Mouse (Mus musculus) left cerebral cortex, adult 2 months (tissue): ENCODE data around the gene Sertad1. TPM values are rescaled to one million over a fixed set of nuclear protein-coding genes. Genes with fewer than 3 reads are reported as not detected.

Experiments used
- DNase-seq, 2 experiments: peaks; one replicate each; pipeline ENCODE4 v3.0.0; 2021 to 2022; ENCODE audit warnings: low spot score in 2 of 2, mixed read lengths in 1 of 2; ENCODE audit errors: extremely low spot score in 1 of 2
- H3K27ac ChIP-seq: fragments of 200-600 bp; 2 replicates; pipeline ENCODE4 v1.8.1; 2022
- H3K4me3 ChIP-seq: fragments of 200-600 bp; 2 replicates; pipeline ENCODE4 v1.8.1; 2022
- CTCF ChIP-seq: fragments of 200-600 bp; IDR thresholded peaks from 2 replicates; pipeline ENCODE4 v1.8.1; 2022; ENCODE audit warnings: antibody characterized with exemption, mild to moderate bottlenecking, moderate library complexity
- intact Hi-C: fragments of 180-260 bp; cut with DNase I; formaldehyde crosslinking; loops from one replicate; pipeline ENCODE4 v1.15.1; 2025
- total RNA-seq, 2 experiments: library from RNA; stranded (reverse); gene quantifications; 2 replicates each; pipeline ENCODE4 v1.2.3; 2021

Gene Sertad1
- total RNA-seq, 2 experiments from 2014 or later = 18.8 to 21.7 TPM

- peak; percentile 87 to 88 for DNase-seq
- Histone ChIP-seq H3K27ac (peak overlapping the region; percentile 80), H3K4me3 (peak overlapping the region; percentile 48)
- TF ChIP-seq CTCF = peak; percentile 12
- intact Hi-C loops = loop anchor here (2.0 to 5.0 kb wide), 2 partner anchors 15 to 61 kb away; partner anchors contain the start of genes Blvrb and Sptbn4
Measured at GRCm38 (mm10) chr7:27507711-27508647, 21.3 kb downstream of the Sertad1 start.

- Histone ChIP-seq H3K4me3 (peak overlapping the region; percentile 48), H3K27ac (peak overlapping the region; percentile 41)
- DNase-seq = no peak
- TF ChIP-seq CTCF = peak; percentile 68
- intact Hi-C loops = loop anchor here (5.0 kb wide), 1 partner anchor 61 kb away; the partner anchor contains the start of genes Blvrb and Sptbn4
Measured at GRCm38 (mm10) chr7:27508648-27509005, 21.9 kb downstream of the Sertad1 start.

DNA sequence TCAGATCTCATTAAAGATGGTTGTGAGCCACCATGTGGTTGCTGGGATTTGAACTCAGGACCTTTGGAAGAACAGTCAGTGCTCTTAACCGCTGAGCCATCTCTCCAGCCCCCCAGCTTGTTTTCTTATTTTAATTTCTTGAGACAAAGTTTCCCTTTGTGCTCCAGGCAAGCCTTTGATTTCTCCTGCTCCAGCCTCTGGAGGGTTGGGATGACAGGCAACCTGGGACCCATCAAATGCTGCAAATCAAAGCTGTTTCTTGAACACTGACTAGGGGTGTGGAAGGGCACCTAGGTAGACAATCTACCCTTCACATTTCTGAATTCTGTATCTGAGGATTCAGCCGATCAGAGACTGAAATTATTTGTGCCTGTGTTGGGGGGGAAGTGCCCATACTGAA, 24.1 kb downstream of the Sertad1 start:
- intact Hi-C loops = no loop called here
- no peak overlapping the region for H3K27ac ChIP-seq
- TF ChIP-seq CTCF = no peak
- DNase-seq = no peak
- no peak overlapping the region for H3K4me3 ChIP-seq

DNA sequence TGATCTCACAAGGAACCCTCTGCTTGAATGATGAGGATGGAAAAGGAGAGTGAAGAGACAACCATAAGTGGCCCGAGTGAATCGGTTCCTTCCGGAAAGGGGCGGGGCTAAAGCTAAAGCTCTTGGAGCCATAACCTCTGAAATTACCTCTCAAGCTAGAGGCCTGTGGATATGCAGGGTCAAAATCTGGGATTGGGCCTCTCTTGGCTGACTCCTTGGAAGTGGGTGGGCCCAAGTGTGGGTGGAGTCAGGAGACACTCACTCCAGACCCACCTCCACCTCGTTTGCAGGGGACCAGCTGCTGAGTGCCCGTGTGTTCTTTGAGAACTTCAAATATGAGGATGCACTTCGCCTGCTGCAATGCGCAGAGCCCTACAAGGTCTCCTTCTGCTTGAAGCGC, 28.3 kb downstream of the Sertad1 start:
- no peak for DNase-seq
- H3K4me3 ChIP-seq = no peak overlapping the region
- H3K27ac ChIP-seq = no peak overlapping the region
- intact Hi-C loops = no loop called here
- TF ChIP-seq CTCF = no peak

DNA sequence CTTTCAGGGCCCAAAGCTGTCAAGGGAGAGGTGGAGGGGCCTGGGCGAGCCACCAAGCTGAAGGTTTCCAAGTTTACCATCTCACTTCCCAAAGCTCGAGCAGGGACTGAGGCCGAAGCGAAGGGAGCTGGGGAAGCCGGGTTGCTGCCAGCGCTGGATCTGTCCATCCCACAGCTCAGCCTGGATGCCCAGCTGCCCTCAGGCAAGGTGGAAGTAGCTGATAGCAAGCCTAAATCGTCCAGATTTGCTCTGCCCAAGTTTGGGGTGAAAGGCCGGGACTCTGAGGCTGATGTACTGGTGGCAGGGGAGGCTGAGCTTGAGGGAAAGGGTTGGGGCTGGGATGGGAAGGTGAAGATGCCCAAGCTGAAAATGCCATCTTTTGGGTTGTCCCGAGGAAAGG, 31.6 kb downstream of the Sertad1 start:
- intact Hi-C loops = no loop called here
- TF ChIP-seq CTCF = no peak
- H3K27ac ChIP-seq = no peak overlapping the region
- no peak for DNase-seq
- H3K4me3 ChIP-seq = no peak overlapping the region

- TF ChIP-seq CTCF = peak; percentile 26
- no peak for DNase-seq
- intact Hi-C loops = no loop called here
- H3K4me3 ChIP-seq = no peak overlapping the region
- H3K27ac ChIP-seq = no peak overlapping the region
Measured at GRCm38 (mm10) chr7:27520104-27520503, 33.4 kb downstream of the Sertad1 start.

DNA sequence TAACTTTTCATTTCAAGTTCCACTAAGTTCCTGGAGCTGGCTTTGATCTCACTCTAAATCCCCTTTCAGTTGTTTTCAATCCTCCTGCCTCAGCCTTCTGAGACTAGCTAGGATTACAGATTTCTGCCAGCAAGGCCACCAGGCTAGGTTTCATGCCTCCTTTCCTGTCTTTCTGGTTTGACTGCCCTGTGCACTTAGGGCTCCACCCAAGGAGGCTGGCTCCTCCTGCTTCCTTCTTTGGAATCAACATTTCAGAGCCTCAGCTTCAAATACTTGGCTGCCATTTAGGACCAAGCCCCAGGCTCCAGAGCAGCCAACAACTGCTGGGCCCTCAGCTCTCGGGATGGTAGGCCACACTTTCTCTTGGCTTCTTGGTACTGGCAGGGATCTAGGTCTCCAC, 33.9 kb downstream of the Sertad1 start:
- no peak for TF ChIP-seq CTCF
- intact Hi-C loops = no loop called here

DNA sequence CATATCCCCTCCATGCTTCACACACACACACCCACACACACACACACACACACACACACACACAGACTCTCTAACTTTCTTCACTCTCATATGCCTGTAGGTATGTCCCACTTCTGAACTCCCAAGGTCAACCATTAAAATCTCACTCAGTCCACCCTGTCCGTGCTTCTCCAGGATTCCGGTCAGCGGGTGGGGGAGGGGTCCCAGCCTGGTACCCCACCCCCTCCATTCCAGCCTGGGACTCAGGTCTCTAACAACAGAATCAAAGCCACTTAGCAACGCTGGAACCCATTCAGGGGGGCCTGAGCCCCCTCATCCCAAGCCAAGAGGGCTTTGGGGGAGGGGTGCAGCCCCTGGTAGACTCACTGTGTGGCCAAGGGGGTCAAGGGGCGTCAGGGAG, 36.3 kb downstream of the Sertad1 start, which contains the start of gene Hipk4:
Hipk4 (plus strand) TSS at position 301 of the 400 bp plus-strand sequence.
- TF ChIP-seq CTCF = no peak
- intact Hi-C loops = no loop called here
- Histone ChIP-seq H3K27ac (no peak within 1 kb of the TSS), H3K4me3 (no peak within 1 kb of the TSS)
- DNase-seq = no peak

More for the DNA sequence above, 33.9 kb downstream of the Sertad1 start:
- H3K27ac ChIP-seq = no peak overlapping the region
- no peak overlapping the region for H3K4me3 ChIP-seq
- DNase-seq = no peak

DNA sequence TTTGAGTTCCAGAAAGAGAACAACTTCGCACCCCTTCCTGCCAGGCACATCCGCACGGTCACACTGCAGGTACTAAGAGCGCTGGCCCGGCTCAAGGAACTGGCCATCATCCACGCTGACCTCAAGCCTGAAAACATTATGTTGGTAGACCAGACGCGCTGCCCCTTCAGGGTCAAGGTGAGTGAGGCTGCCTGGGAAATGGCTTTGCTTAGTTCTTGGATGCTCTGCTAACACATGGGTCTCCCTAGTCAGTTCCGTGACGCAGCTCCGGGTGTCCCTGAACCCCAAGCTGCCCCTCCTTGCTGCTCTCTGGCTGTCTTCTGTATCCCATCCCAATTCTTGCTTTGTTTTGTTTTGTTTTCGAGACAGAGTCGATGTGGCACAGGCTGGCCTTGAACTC, 37.1 kb downstream of the Sertad1 start:
- intact Hi-C loops = no loop called here
- Histone ChIP-seq H3K27ac (no peak overlapping the region), H3K4me3 (no peak overlapping the region)
- no peak for TF ChIP-seq CTCF
- no peak for DNase-seq

DNA sequence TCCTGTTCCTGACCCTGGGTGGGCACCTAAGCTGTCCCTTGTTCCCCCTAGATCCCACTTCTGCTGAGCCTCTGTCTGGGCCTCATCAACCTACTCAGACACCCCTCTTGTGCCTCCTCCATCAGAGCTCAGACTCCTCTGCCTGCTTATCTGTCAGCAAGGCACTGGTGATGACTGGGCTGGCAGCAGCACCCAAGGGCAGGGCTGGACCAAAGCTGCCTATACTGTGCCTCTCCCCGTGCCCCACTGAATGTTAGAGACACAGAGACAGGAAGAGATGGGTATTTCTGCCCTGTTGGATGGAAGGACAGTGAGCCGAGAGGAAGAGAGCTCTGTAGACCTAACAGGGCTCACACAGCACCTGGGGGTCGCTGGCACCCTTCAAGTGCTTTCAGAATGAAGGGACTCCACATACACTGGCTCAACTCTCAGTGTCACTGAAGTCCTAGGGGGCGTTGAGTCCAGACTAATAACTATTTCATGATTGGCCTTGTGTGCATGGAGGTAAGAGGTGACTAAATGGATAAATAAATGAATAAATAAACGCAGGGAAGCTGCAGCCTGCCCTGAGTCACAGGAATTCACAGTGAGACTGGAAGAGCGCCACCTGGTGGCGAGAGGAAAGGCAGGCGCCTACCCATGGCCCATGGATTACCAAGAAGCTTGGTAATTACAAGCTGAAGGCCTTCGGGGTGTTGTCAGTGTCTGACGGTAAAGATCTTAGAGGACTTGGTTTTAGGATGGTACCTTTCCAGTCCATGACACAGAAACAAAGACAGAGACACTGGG, 39.5 kb downstream of the Sertad1 start:
- peak; percentile 81 to 82 for DNase-seq
- no peak overlapping the region for H3K4me3 ChIP-seq
- intact Hi-C loops = loop anchor here (5.0 kb wide), 2 partner anchors 49 to 189 kb away; partner anchors contain the start of gene Ltbp4
- TF ChIP-seq CTCF = peak; percentile 99
- H3K27ac ChIP-seq = peak overlapping the region; percentile 44; the same call in 1 of the 2 replicates

DNA sequence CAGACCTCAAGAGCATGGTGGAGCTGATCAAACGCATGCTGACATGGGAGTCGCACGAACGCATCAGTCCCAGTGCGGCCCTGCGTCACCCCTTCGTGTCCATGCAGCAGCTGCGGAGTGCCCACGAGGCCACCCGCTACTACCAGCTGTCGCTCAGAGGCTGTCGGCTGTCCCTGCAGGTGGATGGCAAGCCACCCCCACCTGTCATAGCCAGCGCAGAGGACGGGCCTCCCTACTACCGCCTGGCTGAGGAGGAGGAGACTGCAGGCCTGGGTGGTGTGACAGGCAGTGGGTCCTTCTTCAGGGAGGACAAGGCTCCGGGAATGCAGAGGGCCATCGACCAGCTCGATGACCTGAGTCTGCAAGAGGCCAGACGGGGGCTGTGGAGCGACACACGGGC, 42.4 kb downstream of the Sertad1 start:
- no peak for DNase-seq
- Histone ChIP-seq H3K27ac (peak overlapping the region; percentile 17; the same call in 1 of the 2 replicates), H3K4me3 (no peak overlapping the region)
- peak; percentile 17; the same call in 1 of the 2 replicates for TF ChIP-seq CTCF
- intact Hi-C loops = loop anchor here (5.0 kb wide), 2 partner anchors 52 to 192 kb away; partner anchors contain the start of gene Ltbp4

DNA sequence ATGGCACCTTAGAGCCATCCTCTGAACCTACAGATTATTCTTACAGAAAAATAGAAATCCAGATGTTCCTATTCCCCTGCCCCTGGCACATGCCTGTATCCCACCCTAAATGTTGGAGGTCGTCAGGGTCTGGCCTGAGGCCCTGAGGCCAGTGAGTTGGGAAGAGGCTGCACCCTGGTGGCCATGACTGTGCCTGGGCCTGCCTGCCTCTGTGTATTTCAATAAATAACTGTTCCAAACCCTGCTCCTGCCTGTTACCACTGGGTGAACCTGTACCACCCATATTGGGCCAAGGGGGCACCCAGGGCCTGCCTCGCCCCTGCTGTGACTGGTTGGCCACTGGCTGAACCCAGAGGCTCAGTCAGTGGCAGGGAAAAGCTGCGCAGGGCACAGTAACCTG, 44.2 kb downstream of the Sertad1 start:
- DNase-seq = no peak
- H3K4me3 ChIP-seq = no peak overlapping the region
- TF ChIP-seq CTCF = no peak; the same call in none of the 2 replicates
- intact Hi-C loops = no loop called here
- no peak overlapping the region for H3K27ac ChIP-seq
